Mouse (Mus musculus): ENCODE data around the gene Cdh12.
"Not testable (repeated sequence)": the region's sequence is repeated elsewhere in the genome, so short reads cannot be mapped to it uniquely, and the experiment has no call there.

The Cdh12 gene

DNA sequence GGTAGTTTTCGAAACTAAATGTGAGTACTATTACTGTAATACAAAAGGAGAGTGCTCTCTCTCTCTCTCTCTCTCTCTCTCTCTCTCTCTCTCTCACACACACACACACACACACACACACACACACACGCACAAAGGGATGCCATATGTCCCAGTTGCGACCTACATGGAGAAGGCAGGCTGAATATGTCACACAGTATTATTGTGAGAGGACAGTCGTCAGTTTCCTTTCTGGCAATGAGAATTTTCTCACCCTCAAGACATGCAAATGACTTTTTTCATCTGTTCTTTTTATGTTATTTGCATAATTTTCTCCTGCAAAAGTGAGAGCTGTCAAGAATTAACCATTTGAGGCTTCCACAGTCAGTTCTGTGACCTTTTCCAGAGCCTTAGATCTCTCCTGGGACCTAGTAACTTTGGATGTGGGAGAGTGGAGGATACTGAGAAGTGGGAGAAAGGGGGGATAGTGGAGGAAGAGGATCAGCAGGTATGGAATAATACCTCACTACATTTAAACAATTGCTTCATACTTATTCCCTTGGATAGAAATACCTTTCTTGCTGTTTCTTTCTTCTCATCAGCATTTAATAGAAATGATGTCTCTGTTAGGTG is 660.9 kb downstream of the Cdh12 start:
- DNase-seq: no peak

DNA sequence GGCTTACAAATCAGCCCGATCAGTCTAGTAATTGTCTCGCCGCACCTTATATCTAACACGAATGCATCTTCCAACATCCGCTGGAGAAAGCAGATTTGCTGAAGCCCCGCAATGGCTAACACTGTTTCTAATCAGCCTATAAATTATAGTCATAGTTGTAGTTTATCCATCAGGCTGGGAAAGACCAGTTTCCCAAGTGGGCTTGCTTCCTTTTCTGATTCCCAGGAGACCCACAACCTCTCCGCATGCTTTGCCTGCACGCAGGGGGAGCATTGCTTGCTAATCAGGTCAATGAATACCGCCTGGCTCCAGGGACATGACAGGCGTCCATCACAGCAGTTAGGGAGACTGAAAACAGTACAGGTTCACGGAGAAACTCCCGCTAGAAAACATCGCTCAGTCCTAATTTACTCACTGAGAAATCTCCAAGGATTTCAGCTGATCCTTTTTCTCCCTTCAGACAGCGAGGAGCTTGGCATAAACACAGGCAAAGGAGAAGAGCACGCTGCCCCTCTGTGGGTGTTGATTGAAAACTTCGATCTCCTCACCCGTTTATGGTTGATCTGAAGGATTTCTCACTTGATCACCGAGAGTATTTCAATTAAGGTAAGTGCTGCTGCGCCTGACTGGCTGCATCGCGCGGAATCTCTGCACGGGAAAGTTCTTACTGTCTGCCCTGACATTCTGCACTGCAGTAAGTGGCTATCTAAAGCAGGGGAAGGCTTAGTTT is 662.0 kb downstream of the Cdh12 start:
- DNase-seq: peak; percentile 19

DNA sequence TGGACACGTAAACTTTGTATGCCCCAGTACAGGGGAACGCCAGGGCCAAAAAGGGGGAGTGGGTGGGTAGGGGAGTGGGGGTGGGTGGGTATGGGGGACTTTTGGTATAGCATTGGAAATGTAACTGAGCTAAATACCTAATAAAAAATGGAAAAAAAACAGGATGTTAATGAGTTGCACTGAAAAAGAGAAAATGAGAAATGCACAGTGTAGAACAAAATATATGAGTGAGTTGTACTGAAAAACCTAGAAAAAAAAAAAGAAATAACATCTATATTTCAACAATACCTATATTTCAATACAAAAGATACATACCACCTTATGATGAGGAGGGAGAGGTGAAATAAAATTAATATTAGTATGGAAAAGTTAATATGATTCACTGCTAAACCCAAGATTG is 665.7 kb downstream of the Cdh12 start:
- not testable (repeated sequence) for DNase-seq

DNA sequence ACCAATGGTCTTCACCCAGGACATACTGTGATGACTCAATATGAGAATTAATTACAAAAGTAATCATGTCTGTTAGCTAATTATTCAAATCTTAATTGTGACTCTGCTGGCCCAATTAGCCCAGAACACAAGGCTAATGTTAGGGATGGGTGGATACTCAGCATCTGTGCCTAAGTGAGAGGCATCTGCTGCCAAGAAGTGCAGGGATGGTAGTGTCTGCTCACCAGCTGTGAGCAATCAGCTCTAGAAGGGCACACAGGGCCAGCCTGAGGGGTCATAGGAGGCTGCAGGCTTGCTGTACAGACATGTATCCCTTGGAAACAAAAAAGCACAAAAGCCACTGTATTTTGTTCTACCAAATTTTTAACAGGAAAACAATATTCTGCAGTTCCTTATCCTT is 681.6 kb downstream of the Cdh12 start:
- DNase-seq: no peak

DNA sequence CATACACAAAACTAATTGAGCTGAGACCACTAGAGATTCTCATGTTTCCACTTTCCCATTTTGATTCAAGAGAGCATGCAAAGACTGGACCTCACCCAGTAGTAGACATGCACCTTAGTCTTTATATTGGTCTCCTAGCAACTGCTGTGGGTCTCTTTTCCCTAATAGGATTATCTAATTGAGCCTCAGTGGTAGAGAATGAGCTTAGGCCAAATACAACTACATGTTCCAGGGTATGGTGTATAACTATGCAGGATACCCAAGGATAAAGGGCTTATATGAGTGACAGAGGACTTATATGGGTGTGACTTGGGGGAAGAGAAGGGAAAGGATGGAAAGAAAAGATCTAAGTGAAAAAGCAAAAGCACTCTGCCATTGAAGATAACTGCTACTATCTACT is 683.9 kb downstream of the Cdh12 start:
- no peak for DNase-seq

DNA sequence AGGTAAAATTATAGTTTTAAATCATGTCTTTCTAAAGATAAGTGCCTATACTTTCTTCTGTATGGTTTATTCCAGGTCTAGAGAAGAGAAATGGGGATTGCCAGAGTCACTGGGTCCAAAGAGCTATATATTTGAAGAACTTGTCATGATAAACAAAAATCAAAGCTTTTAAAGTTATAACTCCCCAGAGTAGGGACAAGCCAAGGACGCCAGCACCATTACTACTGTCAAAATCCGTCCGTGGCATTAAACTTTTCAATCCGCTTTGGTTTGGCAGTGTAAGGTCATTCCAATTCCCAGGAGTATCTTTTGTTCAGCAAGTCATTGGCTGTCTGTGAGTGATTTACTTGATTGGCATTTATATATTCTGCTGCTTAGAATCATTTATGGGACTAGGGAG is 697.8 kb downstream of the Cdh12 start:
- no peak for DNase-seq

DNA sequence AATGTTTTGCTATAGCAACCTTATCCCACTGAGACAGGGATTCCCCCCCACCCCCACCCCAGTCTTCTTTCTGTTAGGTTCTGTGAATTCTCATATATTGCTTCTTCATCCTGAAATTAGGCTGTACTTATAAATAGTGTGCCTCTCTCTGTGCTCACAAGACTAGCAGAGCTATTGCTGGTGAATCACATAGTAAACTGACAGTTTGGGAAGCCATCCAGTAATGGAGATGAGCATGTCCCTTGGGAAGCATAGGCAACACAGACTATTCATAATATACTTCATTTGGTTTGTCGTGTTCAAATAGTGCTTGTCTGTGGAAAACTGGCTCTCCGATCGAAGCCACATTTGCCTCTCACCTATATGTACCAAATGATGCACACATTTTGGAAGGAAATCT is 704.5 kb downstream of the Cdh12 start:
- DNase-seq: no peak

DNA sequence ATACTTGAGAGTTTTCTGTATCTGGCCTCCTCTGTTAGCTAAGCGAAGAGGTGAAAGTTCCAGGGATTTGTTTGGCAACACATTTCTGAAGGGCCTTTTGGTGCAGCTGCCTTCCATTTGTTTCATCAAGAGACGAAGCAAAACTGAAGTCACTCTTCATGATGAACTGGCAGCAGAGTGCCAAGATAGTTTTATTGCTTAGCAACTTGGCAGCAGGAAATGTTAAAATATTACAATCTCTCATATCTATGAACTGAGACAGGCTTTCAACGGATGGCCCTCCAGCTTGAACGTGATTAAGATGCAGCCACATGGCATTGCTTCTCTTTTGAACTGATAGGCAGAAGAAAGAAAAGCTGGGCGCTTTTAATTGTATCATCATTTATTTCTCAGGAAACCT is 730.7 kb downstream of the Cdh12 start:
- DNase-seq: peak; percentile 5

DNA sequence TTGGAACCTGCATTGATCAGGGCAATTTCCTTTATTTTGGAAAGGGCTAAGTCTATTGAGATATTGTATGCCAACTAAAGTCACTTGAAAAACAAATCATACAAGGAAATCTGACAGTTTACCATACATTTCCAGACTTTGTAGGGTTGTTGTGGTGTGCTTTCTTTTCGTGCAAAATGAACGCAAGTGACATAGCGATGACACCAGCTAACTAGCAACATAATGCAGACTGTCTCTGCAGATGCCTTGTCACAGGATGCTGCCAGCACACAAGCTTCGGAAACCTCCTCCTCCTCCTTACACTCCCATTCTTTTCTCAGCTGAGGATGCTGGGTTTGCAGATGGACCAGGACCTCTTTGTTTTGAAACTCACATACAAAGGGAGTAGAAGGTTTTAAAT is 731.1 kb downstream of the Cdh12 start:
- DNase-seq: peak; percentile 7

DNA sequence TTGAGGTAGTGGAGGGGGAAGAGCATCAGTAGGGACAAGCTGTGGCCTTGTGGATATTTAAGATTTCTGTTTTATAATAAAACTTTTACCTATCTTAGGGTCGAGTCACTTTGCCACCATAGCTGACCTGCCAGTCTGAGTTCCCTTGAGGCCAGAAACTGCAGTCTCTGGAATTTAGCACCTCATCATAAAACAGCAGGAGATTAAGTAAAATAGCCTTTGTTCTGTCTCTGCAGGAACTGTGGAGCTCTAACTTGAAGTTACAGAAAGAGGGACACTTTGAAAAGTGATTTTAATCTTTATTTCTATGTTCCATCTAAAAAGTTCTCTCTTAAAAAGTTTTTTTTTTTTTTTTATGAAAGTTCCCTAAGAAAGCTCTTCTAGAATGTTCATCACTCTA is 736.7 kb downstream of the Cdh12 start:
- DNase-seq: no peak

DNA sequence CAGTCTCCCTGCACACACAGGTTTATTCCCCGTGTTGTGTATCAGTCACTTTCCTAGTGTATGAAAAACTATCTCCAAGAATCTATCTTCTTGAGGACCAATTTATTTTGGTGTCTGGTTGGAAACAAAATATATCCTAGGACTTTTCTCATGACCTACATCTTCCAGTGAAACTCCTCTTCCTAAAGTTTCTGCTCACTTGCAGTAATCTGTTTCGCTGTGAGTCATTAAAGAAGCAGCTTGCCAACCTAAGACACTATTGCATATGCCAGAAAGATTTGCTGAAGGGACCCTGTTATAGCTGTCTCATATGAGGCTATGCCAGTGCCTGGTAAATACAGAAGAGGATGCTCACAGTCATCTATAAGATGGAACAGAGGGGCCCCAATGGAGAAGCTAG is 761.0 kb downstream of the Cdh12 start:
- DNase-seq: not testable (repeated sequence)

DNA sequence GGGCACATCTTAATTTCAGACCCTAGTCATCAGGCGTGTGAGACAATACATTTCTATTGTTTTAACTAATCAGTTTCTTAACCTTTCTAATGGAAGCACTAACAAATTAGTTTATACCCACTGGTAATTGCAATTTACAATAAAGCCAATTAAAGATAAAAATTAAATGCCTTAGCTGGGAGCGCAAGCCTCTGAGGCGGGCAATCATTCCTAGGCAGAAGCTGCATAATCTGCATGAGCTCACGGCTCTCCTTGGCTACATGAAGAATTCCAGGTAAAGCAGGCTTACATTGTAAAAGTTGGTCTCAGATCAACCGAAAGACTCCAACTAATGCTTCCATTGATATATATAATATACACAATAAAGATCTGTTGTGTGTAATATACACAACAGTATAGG is 773.9 kb downstream of the Cdh12 start:
- no peak for DNase-seq

DNA sequence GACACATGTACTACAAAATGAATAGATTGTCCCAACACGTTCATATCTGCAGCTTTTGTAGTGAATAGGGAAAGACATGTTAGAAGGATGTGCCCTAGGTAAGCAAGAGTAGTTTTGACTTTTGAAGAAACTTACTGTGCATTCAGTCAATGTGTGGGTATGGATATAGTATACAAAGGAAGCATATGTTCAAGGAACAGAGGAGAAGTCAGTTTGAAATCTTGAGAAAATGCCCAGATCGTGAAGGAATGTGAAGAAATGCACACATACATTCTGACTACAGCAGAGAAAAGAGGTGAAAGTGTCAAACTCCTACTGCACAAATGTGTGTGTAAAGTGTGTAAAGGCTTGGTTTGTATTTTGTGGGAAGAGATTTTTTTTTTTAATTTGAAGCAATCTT is 812.3 kb downstream of the Cdh12 start:
- DNase-seq: no peak

DNA sequence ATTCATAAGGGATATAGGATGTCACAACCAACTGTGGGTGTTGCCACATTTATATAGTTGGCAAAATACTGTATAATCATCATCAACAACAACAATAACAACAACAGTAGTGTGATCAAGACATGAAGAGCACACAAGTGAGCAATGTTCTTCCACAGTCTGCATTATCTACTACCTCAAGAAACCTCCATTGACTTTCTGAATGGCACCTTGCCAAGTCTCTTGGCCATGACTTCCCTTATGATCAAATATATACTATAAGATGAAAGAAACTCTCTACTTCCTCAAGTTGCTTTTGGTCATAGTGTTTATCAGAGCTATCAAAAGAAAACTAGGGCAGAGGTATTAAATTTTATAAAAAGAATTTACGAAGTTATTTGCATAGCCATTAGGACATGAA is 820.8 kb downstream of the Cdh12 start:
- no peak for DNase-seq

DNA sequence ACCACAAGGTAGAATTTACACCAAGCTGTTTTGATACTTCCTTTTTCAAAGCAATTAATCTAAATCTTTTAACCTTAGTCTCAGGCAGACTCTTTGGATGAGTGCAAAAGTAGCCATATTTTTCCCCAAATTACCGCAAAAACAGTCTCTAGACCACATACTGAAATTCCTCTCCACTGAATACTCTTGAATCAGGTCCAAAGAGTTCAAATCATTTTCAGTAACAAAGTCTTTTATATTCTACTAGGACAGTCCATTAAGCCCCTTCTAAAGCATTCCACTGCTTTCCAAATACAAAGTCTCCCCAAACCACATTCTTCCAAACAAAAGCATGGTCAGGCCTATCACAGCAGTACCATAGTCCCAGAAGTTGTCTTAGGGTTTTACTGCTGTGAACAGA is 848.0 kb downstream of the Cdh12 start:
- DNase-seq: no peak

DNA sequence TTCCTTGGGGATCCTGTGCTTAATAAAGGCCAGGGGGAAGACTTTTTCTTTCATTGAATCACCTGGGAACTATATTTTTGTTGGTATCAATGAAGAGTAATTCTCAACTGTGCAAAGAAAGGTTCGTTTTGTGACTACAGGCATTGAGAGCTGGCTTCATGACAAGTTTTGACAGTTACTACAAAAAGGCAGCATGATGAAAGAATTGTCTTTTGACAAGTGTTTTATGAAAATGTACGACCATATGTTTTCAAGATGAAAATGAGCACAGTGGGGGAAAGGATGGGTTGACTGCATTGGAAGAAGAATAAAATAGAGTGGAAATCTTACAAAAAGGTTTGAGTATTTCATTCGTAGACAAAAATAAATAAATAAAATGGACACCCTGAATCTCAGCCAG is 866.4 kb downstream of the Cdh12 start:
- no peak for DNase-seq

DNA sequence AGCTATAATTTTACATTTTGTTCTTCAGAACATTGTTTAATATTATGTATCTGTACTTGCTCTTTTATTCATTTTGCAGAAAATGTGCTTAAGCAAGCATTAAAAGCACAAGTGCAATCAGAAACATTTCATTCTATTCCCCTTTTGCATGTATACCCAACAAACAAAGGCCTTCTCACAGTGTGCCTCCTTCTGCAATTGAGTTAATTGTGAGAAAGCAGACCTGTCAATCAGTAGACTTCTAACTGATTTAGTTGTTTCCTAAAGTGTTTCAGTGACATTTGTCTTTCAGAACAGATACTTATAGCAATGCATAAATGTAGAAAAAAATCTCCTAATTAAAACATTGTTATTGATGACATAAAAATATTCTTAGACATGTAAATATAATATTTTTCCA is 894.8 kb downstream of the Cdh12 start:
- DNase-seq: no peak

DNA sequence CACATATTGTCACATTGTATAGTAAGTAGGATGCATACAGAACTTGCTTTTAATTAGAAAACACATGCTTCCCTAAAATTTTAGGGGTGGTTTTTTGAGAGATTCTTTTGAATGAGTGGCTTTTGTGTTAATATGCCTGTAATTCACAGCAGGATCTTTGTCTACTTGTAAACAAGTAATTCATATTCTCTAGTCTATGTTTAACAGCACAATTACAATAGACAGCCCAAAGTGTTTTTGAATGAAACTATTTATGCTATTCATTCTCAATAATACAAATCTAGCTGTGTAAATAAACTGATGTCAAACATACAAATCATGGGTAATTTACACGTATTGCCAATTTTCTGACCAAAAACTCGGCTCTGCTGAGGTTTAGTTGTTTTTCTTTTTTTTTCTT is 895.3 kb downstream of the Cdh12 start:
- DNase-seq: no peak

DNA sequence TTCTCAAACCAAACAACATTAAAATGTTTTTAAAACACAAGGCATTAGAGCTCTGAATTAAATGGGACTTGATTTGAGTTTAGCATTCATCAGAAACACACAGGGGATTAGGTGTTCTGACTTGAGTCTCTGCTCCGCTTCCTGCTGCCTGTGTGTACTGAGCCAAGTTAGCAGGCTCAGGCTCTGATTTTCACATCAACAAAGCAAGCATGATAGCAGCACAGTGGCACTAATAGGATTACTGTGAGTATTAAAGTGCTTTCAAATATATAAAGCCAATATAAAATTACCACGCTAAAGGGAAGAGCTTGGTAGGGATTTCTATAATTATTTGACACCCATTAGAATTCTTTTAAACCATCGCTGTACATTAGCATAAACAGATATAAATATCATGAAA is 895.7 kb downstream of the Cdh12 start:
- no peak for DNase-seq

DNA sequence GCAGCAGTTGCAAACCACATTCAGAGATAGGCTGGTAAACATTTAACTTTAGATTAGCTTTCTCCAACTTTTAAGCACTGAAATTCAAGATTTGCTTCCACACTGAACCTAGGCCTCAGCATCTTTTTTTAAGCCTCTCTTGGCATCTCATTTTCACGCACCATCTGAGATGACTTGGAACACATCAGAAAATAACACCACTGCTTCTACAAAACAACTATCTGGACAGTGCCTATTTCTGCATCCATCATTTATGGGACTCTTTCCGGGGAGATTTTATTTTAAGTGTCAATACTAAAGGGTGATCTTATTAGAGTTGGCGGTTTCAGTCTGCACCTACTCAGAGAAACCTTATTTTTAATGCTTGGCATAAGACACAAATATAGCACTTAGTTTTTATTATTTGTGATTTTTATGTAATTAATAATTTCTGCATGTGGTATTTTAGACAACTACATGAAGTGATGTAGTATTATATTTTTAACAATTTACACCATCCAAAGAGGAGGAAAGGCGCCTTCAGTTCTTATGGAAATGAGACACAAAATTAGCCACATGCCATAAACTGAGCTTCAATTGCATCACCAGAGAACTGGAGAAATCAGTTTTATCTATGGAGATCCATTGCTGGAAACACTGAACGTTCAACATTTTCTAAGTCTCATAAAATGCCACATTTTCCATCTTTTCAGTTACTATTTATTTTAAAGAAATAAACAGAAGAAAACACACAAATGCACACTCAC is 906.5 kb downstream of the Cdh12 start:
- DNase-seq: no peak

DNA sequence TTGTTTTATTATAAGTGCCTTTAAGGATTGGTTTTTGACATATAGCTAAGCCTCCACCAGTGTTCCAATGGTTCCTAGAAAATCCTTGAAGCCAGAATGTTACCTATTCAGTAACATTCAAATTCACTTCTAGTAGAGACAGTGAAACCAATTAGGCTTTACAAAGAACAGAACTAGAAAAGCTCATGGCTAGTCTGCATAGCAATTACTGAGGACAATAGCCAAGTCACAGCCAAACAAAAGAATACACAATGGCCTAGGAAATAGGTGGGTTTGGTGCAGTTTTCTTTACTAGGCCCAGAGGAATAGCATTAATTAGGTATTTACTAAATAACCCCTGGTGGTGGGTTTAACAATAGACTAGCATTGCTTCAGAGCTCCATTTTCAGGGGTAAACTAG is 917.3 kb downstream of the Cdh12 start:
- no peak for DNase-seq

DNA sequence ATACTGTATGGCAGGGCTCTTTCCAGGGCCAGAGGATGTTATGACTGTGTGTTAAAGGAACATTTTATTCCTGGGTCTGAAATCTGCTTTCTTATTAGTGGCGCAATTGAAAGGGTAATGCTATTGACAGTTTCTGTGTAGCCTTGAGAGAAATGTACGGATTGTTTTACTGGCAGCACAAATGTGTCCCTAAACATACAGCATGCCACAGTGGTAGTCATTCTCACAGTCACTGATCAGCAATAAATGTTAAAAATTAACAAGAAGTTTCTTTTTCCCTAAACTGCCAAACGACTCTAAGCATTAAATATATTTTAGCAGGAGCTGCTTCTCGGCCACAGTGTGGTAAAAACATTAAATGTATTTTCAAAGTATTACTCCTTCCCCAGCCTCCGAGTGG is 926.4 kb downstream of the Cdh12 start:
- DNase-seq: no peak

DNA sequence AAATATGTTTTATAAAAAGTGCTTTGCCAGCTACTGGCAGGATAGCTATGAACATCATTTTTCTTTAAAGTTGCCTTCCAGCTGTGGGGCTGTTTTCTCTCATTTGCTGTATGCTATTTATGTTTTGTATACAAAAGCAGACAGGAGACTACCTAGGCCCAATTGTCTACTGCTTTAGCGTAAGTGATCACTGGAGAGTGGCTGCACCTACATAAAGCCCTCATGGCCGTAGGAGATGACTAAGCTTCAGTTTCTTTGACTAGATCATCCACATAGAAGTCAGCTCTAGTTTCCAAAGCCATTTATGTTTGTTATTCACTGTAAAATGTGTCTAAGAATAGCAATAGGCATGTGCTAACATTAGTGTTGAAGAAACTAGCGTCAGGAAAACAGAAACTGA is 926.8 kb downstream of the Cdh12 start:
- no peak for DNase-seq

DNA sequence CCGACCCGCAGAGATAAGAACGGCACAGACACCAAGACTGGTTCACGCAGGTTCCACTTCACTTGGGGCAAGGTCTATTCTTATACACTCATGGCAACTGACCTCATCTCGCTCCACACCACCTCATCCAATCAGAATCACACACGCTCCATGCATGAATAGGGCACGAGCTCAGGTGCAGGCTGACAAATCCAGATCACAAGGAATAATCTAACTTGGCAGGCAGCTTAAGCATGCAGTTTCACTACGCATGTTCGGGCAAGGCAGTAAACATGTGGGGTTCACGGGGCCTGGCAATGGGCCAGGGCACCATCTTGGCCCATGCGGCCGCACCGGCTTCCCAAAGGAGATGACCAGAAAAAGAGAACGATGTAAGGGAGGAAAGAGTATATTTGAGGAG is 942.4 kb downstream of the Cdh12 start:
- DNase-seq: not testable (repeated sequence)

All from right cerebral cortex, postnatal 4 days (tissue).